Mouse (Mus musculus) liver, adult 2 months (tissue): ENCODE measurements at regions not wholly inside any gene's neighbourhood (a gene's known extent, or its start where the extent isn't known, plus 50 kb on each side); places are given as distances from the start of the nearest gene placed in this dataset.

Experiments used
- DNase-seq: peaks from one replicate; pipeline ENCODE4 v3.0.0-alpha.2; 2011; ENCODE audit warnings: low read depth, low spot score; ENCODE audit errors: extremely low read depth
- H3K27ac ChIP-seq: fragments of 200-500 bp; replicated peaks from 2 replicates; pipeline ENCODE4 v1.5.1; 2012; ENCODE audit warnings: low read depth, mild to moderate bottlenecking, control low read depth, inconsistent platforms, low read length; ENCODE audit not compliant: insufficient read depth
- H3K27me3 ChIP-seq: fragments of 200-500 bp; 2 replicates; pipeline ENCODE4 v1.6.1; 2012; ENCODE audit warnings: mild to moderate bottlenecking, moderate library complexity, low read length, inconsistent platforms; ENCODE audit not compliant: control insufficient read depth, insufficient read depth
- H3K36me3 ChIP-seq: fragments of 200-500 bp; 2 replicates; pipeline ENCODE4 v1.6.1; 2012; ENCODE audit warnings: low read length, inconsistent platforms; ENCODE audit not compliant: control insufficient read depth, insufficient read depth
- H3K4me1 ChIP-seq: fragments of 200-500 bp; 2 replicates; pipeline ENCODE4 v1.6.1; 2011; ENCODE audit warnings: low read length; ENCODE audit not compliant: control insufficient read depth, insufficient read depth
- H3K4me3 ChIP-seq: fragments of 200-500 bp; 2 replicates; pipeline ENCODE4 v1.5.1; 2011; ENCODE audit warnings: low read depth, mild to moderate bottlenecking, control low read depth, low read length, moderate library complexity; ENCODE audit not compliant: insufficient read depth
- H3K79me2 ChIP-seq: fragments of 200-500 bp; 2 replicates; pipeline ENCODE4 v1.6.1; 2012; ENCODE audit warnings: inconsistent platforms, mild to moderate bottlenecking, low read length, moderate library complexity; ENCODE audit not compliant: control insufficient read depth, insufficient read depth
- H3K9ac ChIP-seq: fragments of 200-500 bp; 2 replicates; pipeline ENCODE4 v1.6.1; 2012; ENCODE audit warnings: low read depth, mild to moderate bottlenecking, control low read depth, inconsistent platforms, low read length
- CTCF ChIP-seq: fragments of 200-500 bp; IDR thresholded peaks from 2 replicates; pipeline ENCODE4 v1.5.1; 2011; ENCODE audit warnings: low read depth, low read length, control low read depth
- POLR2A ChIP-seq: fragments of 200-500 bp; IDR thresholded peaks from 2 replicates; pipeline ENCODE4 v1.6.1; 2011; ENCODE audit warnings: low read length, control low read depth; ENCODE audit not compliant: insufficient read depth; ENCODE audit errors: extremely low read depth
- WGBS: fragments of 180-500 bp; shearing (Covaris S2); methylation state at CpG from one replicate; pipeline ENCODE4 v1.1.7; 2018; 5-methylcytosine and 5-hydroxymethylcytosine counted together

GRCm38 (mm10) chr7:116607628-116608225 is 103.6 kb downstream of the Nucb2 start:
- H3K27me3 ChIP-seq = no peaks in the 10 kb centered on the region
- H3K4me3 ChIP-seq = no peak overlapping the region
- H3K27ac ChIP-seq = no peak overlapping the region
- WGBS = 11% methylated on average over 15 of the region's 15 CpGs
- 0 out of 2 replicates have a peak overlapping the region, but pooled peaks have one; percentile 49 for H3K9ac ChIP-seq
- H3K79me2 ChIP-seq = no peaks in the 10 kb centered on the region
- no peaks in the 10 kb centered on the region; the same call in 1 of the 2 replicates for H3K4me1 ChIP-seq
- no peaks in the 10 kb centered on the region for H3K36me3 ChIP-seq
- TF ChIP-seq CTCF (no peak), POLR2A (no peak)
- no peak for DNase-seq

GRCm38 (mm10) chr7:116608350-116609085 is 104.3 kb downstream of the Nucb2 start:
- Histone ChIP-seq H3K27me3 (no peaks in the 10 kb centered on the region), H3K79me2 (no peaks in the 10 kb centered on the region), H3K27ac (no peak overlapping the region), H3K4me3 (peak overlapping the region; percentile 8; the same call in 1 of the 2 replicates), H3K4me1 (no peaks in the 10 kb centered on the region; the same call in 1 of the 2 replicates), H3K36me3 (no peaks in the 10 kb centered on the region), H3K9ac (no peak overlapping the region)
- TF ChIP-seq POLR2A = no peak
- TF ChIP-seq CTCF = peak; percentile 64
- peak; percentile 37 for DNase-seq
- 25% methylated on average over 15 of the region's 15 CpGs for WGBS

GRCm38 (mm10) chr7:116609406-116609805 is 105.2 kb downstream of the Nucb2 start:
- Histone ChIP-seq H3K36me3 (no peaks in the 10 kb centered on the region), H3K4me1 (no peaks in the 10 kb centered on the region; the same call in 1 of the 2 replicates), H3K79me2 (no peaks in the 10 kb centered on the region), H3K27ac (no peak overlapping the region), H3K9ac (no peak overlapping the region), H3K27me3 (no peaks in the 10 kb centered on the region), H3K4me3 (no peak overlapping the region)
- no peak for DNase-seq
- TF ChIP-seq CTCF (no peak), POLR2A (no peak)
- 18% methylated on average over 6 of the region's 6 CpGs for WGBS

- no peaks in the 10 kb centered on the region for H3K27me3 ChIP-seq
- no peak overlapping the region for H3K9ac ChIP-seq
- TF ChIP-seq CTCF = no peak
- no peak for TF ChIP-seq POLR2A
- WGBS = 86% methylated on average over 12 of the region's 12 CpGs
- H3K27ac ChIP-seq = no peak overlapping the region
- no peak for DNase-seq
- H3K4me1 ChIP-seq = no peaks in the 10 kb centered on the region; the same call in 1 of the 2 replicates
- H3K36me3 ChIP-seq = no peaks in the 10 kb centered on the region
- no peak overlapping the region for H3K4me3 ChIP-seq
- no peaks in the 10 kb centered on the region for H3K79me2 ChIP-seq
Measured at GRCm38 (mm10) chr7:116609906-116610305, 105.7 kb downstream of the Nucb2 start.

- Histone ChIP-seq H3K79me2 (no peaks in the 10 kb centered on the region), H3K36me3 (no peaks in the 10 kb centered on the region), H3K27ac (no peak overlapping the region), H3K9ac (no peak overlapping the region), H3K27me3 (no peaks in the 10 kb centered on the region), H3K4me3 (no peak overlapping the region), H3K4me1 (no peaks in the 10 kb centered on the region)
- TF ChIP-seq CTCF = no peak
- no peak for TF ChIP-seq POLR2A
- no peak for DNase-seq
- 63% methylated on average over 3 of the region's 3 CpGs for WGBS
Measured at GRCm38 (mm10) chr7:116615984-116616383, 111.8 kb downstream of the Nucb2 start.

GRCm38 (mm10) chr7:116619636-116620035 is 115.5 kb downstream of the Nucb2 start:
- H3K4me3 ChIP-seq = no peak overlapping the region
- no peak for DNase-seq
- H3K4me1 ChIP-seq = no peaks in the 10 kb centered on the region
- H3K79me2 ChIP-seq = no peaks in the 10 kb centered on the region
- TF ChIP-seq CTCF = no peak
- no peaks in the 10 kb centered on the region for H3K27me3 ChIP-seq
- no peak overlapping the region for H3K9ac ChIP-seq
- no peaks in the 10 kb centered on the region for H3K36me3 ChIP-seq
- no peak overlapping the region for H3K27ac ChIP-seq
- 44% methylated on average over 2 of the region's 2 CpGs for WGBS
